Mouse (Mus musculus): ENCODE results near the gene Tmed4. TPM values are rescaled to one million over a fixed set of nuclear protein-coding genes. Genes with fewer than 3 reads are reported as not detected.
A peak's percentile ranks its signal among the peaks of the same experiment; 100 is the strongest.
"Not testable (repeated sequence)": the region's sequence is repeated elsewhere in the genome, so short reads cannot be mapped to it uniquely, and the experiment has no call there.

Tmed4 gene
- polyA plus RNA-seq, 1 experiment from 2014 or later = 116 TPM

- ATAC-seq (ENCODE audit: insufficient read depth, low FRiP score, low read depth) = peak; percentile 96
- Histone ChIP-seq H3K36me3 (peaks cover 45% of the 10 kb centered on the region), H3K9ac (peak within 1 kb of the TSS; percentile 97), H3K4me2 (peak within 1 kb of the TSS; percentile 70), H3K4me1 (peaks cover 8% of the 10 kb centered on the region), H3K4me3 (replicated peaks) (peak within 1 kb of the TSS; percentile 95), H3K9me3 (no peaks in the 10 kb centered on the region), H3K27me3 (replicated peaks) (no peaks in the 10 kb centered on the region), H3K27ac (peak within 1 kb of the TSS; percentile 97)
- WGBS = 2% methylated on average over 50 of the region's 50 CpGs
Measured at GRCm38 (mm10) chr11:6267320-6268254, 7.1 kb downstream of the Tmed4 start, which contains the start of gene Ddx56. Ddx56 (minus strand) TSS chr11:6267772.

- H3K9me3 ChIP-seq = no peaks in the 10 kb centered on the region
- H3K9ac ChIP-seq = peak overlapping the region; percentile 97
- H3K4me1 ChIP-seq = peaks cover 8% of the 10 kb centered on the region
- WGBS = 62% methylated on average over 9 of the region's 9 CpGs
- H3K27ac ChIP-seq = no peak overlapping the region
- peaks cover 50% of the 10 kb centered on the region for H3K36me3 ChIP-seq
- no peaks in the 10 kb centered on the region for H3K27me3 ChIP-seq (replicated peaks)
- peak overlapping the region; percentile 95 for H3K4me3 ChIP-seq (replicated peaks)
- ATAC-seq (ENCODE audit: insufficient read depth, low FRiP score, low read depth) = no peak
- peak overlapping the region; percentile 70 for H3K4me2 ChIP-seq
Measured at GRCm38 (mm10) chr11:6266621-6267020, 8.0 kb downstream of the Tmed4 start.

GRCm38 (mm10) chr11:6261434-6262082, 13.1 kb downstream of the Tmed4 start:
- ATAC-seq (ENCODE audit: insufficient read depth, low FRiP score, low read depth) = no peak
- no peak overlapping the region for H3K9ac ChIP-seq
- H3K9me3 ChIP-seq = no peaks in the 10 kb centered on the region
- H3K27me3 ChIP-seq (replicated peaks) = no peaks in the 10 kb centered on the region
- no peak overlapping the region for H3K27ac ChIP-seq
- no peak overlapping the region for H3K4me3 ChIP-seq (replicated peaks)
- WGBS = 79% methylated on average over 10 of the region's 10 CpGs
- H3K4me1 ChIP-seq = peaks cover 5% of the 10 kb centered on the region
- no peak overlapping the region for H3K4me2 ChIP-seq
- H3K36me3 ChIP-seq = peaks cover 69% of the 10 kb centered on the region

GRCm38 (mm10) chr11:6259413-6259812, 15.3 kb downstream of the Tmed4 start:
- H3K9ac ChIP-seq = no peak overlapping the region
- no peak overlapping the region for H3K27ac ChIP-seq
- peaks cover 51% of the 10 kb centered on the region for H3K36me3 ChIP-seq
- no peak for ATAC-seq (ENCODE audit: insufficient read depth, low FRiP score, low read depth)
- H3K4me1 ChIP-seq = no peaks in the 10 kb centered on the region
- H3K9me3 ChIP-seq = no peaks in the 10 kb centered on the region
- 95% methylated on average over 7 of the region's 7 CpGs for WGBS
- H3K27me3 ChIP-seq (replicated peaks) = no peaks in the 10 kb centered on the region
- H3K4me2 ChIP-seq = no peak overlapping the region
- H3K4me3 ChIP-seq (replicated peaks) = no peak overlapping the region

GRCm38 (mm10) chr11:6256490-6257072, 18.1 kb downstream of the Tmed4 start:
- Histone ChIP-seq H3K4me2 (no peak overlapping the region), H3K27me3 (replicated peaks) (no peaks in the 10 kb centered on the region), H3K4me3 (replicated peaks) (no peak overlapping the region), H3K9me3 (no peaks in the 10 kb centered on the region), H3K4me1 (no peaks in the 10 kb centered on the region), H3K9ac (no peak overlapping the region), H3K36me3 (peaks cover 25% of the 10 kb centered on the region), H3K27ac (no peak overlapping the region)
- 76% methylated on average over 6 of the region's 6 CpGs for whole genome bisulfite sequencing
- 0 out of 2 replicates have a peak, but pooled peaks have one; percentile 17 for ATAC-seq (ENCODE audit: insufficient read depth, low FRiP score, low read depth)

- H3K36me3 ChIP-seq = peaks cover 10% of the 10 kb centered on the region; the same call in 1 of the 2 replicates
- not testable (repeated sequence) for H3K4me2 ChIP-seq; H3K27ac ChIP-seq; H3K4me3 ChIP-seq (replicated peaks); H3K27me3 ChIP-seq (replicated peaks); H3K4me1 ChIP-seq; H3K9ac ChIP-seq; ATAC-seq (ENCODE audit: insufficient read depth, low FRiP score, low read depth); H3K9me3 ChIP-seq
- WGBS = 91% methylated on average over 2 of the region's 2 CpGs
Measured at GRCm38 (mm10) chr11:6254602-6255001, 20.1 kb downstream of the Tmed4 start.

- Histone ChIP-seq H3K4me3 (replicated peaks) (no peak overlapping the region), H3K9ac (no peak overlapping the region), H3K27me3 (replicated peaks) (no peaks in the 10 kb centered on the region), H3K4me1 (no peaks in the 10 kb centered on the region), H3K9me3 (no peaks in the 10 kb centered on the region), H3K27ac (no peak overlapping the region), H3K36me3 (peaks cover 2% of the 10 kb centered on the region; the same call in 1 of the 2 replicates), H3K4me2 (no peak overlapping the region)
- ATAC-seq (ENCODE audit: insufficient read depth, low FRiP score, low read depth) = no peak
- WGBS = 75% methylated on average over 4 of the region's 4 CpGs
Measured at GRCm38 (mm10) chr11:6252824-6253223, 21.8 kb downstream of the Tmed4 start.

- WGBS = 83% methylated on average over 5 of the region's 5 CpGs
Measured at GRCm38 (mm10) chr11:6252248-6252647, 22.4 kb downstream of the Tmed4 start.

GRCm38 (mm10) chr11:6244707-6245106, 30.0 kb downstream of the Tmed4 start:
- Histone ChIP-seq H3K27me3 (replicated peaks) (no peaks in the 10 kb centered on the region), H3K9me3 (no peaks in the 10 kb centered on the region), H3K4me2 (no peak overlapping the region), H3K4me1 (no peaks in the 10 kb centered on the region), H3K36me3 (no peaks in the 10 kb centered on the region), H3K27ac (no peak overlapping the region), H3K4me3 (replicated peaks) (no peak overlapping the region), H3K9ac (no peak overlapping the region)
- 37% methylated on average over 16 of the region's 19 CpGs for WGBS
- no peak for ATAC-seq (ENCODE audit: insufficient read depth, low FRiP score, low read depth)

More at GRCm38 (mm10) chr11:6252248-6252647, 22.4 kb downstream of the Tmed4 start:
- no peaks in the 10 kb centered on the region for H3K27me3 ChIP-seq (replicated peaks)
- no peak overlapping the region for H3K4me2 ChIP-seq
- no peak overlapping the region for H3K9ac ChIP-seq
- no peak for ATAC-seq (ENCODE audit: insufficient read depth, low FRiP score, low read depth)
- H3K27ac ChIP-seq = no peak overlapping the region
- no peak overlapping the region for H3K4me3 ChIP-seq (replicated peaks)
- H3K4me1 ChIP-seq = no peaks in the 10 kb centered on the region
- no peaks in the 10 kb centered on the region for H3K9me3 ChIP-seq
- no peaks in the 10 kb centered on the region for H3K36me3 ChIP-seq

GRCm38 (mm10) chr11:6233025-6233424, 41.6 kb downstream of the Tmed4 start:
- no peak overlapping the region for H3K4me2 ChIP-seq
- no peaks in the 10 kb centered on the region for H3K27me3 ChIP-seq (replicated peaks)
- H3K4me1 ChIP-seq = no peaks in the 10 kb centered on the region
- no peak overlapping the region for H3K27ac ChIP-seq
- H3K9me3 ChIP-seq = 0 out of 2 replicates have a peak, but pooled peaks cover 10% of the 10 kb centered on the region
- no peak overlapping the region for H3K4me3 ChIP-seq (replicated peaks)
- H3K9ac ChIP-seq = no peak overlapping the region
- H3K36me3 ChIP-seq = no peaks in the 10 kb centered on the region
- no peak for ATAC-seq (ENCODE audit: insufficient read depth, low FRiP score, low read depth)
- 74% methylated on average over 4 of the region's 4 CpGs for WGBS

GRCm38 (mm10) chr11:6230012-6230411, 44.7 kb downstream of the Tmed4 start, which contains the start of gene Npc1l1:
Npc1l1 (minus strand) TSS chr11:6230143.
- H3K9me3 ChIP-seq = 0 out of 2 replicates have a peak, but pooled peaks cover 2% of the 10 kb centered on the region
- 64% methylated on average over 7 of the region's 7 CpGs for WGBS
- no peak within 1 kb of the TSS for H3K4me3 ChIP-seq (replicated peaks)
- H3K4me2 ChIP-seq = no peak within 1 kb of the TSS
- no peaks in the 10 kb centered on the region for H3K27me3 ChIP-seq (replicated peaks)
- no peak within 1 kb of the TSS for H3K27ac ChIP-seq
- H3K36me3 ChIP-seq = no peaks in the 10 kb centered on the region
- no peak for ATAC-seq (ENCODE audit: insufficient read depth, low FRiP score, low read depth)
- no peaks in the 10 kb centered on the region for H3K4me1 ChIP-seq
- H3K9ac ChIP-seq = no peak within 1 kb of the TSS

All from stomach, embryonic 15.5 days (tissue).